Mouse (Mus musculus): ENCODE measurements around the gene Fam117a. TPM values are rescaled to one million over a fixed set of nuclear protein-coding genes. Genes with fewer than 3 reads are reported as not detected.

Gene Fam117a
- total RNA-seq, 2 experiments from 2014 or later, result 62.5 to 72.2 TPM

DNA sequence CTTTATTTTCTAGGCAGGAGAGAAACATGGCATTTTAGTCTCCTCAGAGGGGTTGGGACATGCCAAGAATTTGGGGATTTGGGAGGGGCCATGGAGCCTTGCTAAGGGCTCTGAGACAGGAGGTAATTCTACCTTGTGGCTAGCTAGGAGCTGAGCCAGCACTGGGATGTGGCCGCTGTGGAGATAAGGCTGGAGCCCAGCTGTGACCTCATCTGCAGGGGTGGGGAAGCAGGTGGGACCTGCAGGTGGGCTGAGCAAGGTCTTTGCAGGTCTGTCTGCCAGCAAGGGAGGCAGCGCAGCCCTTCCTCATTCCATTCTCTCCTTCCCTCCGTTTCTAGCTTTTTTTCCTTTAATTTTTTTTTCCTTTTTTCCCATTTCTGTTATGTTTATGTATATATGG lies 21.4 kb downstream of the Fam117a start:
- ATAC-seq (ENCODE audit: poor library complexity, severe bottlenecking), result no peak

DNA sequence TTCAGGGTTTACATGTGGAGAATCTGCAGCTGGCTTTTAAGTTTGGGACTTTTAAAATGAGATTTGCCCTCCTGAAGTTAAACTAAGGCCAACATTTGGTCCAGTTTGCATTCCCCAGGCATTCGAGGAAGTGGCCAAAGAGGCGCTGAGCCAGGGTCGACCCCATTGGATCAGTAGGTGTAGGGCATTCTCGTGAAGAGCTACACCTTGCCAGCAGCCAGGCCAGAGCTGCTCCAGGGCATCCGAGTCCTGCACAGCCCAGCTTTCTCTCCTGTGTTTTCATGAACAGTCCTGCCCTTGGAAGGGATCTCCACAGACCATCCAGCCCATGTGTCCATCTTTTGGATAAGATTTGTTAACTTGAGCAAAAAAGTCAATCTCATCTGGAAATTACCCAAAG lies 27.6 kb downstream of the Fam117a start:
- ATAC-seq (ENCODE audit: poor library complexity, severe bottlenecking), result no peak

DNA sequence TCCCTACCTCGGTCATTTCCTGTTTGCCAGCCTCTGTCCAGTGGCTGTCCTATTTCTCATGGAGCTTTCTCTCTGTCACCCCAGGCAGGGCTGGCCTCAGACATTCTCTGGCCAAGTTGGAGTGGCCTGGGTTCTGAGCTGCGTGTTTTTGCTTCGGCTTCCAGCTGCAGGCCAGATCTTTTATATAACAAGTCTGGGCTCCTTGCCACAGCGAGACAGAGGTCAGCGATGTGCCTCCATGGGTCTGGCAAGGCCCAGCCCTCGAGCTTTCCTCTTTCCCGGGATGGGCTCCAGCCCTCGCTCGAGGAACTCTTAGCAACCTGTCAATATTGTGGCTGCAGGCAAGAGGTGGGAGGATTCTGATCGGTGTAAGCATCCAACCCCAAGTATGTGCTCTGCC lies 28.8 kb downstream of the Fam117a start:
- ATAC-seq (ENCODE audit: poor library complexity, severe bottlenecking), result no peak

- ATAC-seq (ENCODE audit: poor library complexity, severe bottlenecking), result peak; percentile 14
Observed at GRCm38 (mm10) chr11:95366280-95366897, 29.6 kb downstream of the Fam117a start.

DNA sequence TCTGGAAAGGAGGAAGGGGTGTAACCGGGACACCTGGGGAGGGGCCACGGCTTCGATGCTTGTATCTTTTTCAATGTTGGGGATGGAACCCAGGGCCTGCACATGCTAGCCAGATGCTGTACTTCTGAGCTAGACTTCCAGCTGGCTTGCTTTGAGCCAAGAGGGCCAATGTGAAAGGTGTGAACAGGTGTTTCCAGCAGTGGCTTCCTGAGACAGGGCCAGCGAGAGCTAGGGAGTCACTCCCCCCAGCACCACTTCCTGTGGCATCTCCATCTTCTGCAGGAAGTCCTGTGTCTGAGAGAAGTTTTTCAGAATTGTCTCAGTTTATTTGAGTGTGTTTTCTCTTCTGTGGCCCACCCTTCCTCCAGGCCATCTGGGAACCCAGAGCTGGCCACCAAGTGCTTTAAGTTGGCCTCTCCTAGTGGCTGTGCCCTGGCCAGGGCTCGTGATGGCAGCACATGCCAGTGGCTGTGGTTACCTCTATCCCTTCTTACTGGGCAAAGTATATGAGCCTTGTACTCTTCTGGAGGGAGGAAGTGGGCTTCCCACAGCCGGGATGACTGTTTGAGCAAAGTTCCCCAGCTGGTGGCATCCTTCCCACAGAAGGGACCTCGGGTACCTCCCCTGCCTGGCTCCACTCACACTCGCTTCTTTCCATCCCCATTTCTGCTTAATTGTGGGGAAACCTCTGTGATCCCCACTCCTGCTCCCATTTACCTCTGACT lies 30.4 kb downstream of the Fam117a start:
- peak; percentile 63 for ATAC-seq (ENCODE audit: poor library complexity, severe bottlenecking)

- ATAC-seq (ENCODE audit: poor library complexity, severe bottlenecking), result no peak
Observed at GRCm38 (mm10) chr11:95368231-95368823, 31.5 kb downstream of the Fam117a start.

GRCm38 (mm10) chr11:95368871-95369270 lies 32.1 kb downstream of the Fam117a start:
- ATAC-seq (ENCODE audit: poor library complexity, severe bottlenecking), result no peak

DNA sequence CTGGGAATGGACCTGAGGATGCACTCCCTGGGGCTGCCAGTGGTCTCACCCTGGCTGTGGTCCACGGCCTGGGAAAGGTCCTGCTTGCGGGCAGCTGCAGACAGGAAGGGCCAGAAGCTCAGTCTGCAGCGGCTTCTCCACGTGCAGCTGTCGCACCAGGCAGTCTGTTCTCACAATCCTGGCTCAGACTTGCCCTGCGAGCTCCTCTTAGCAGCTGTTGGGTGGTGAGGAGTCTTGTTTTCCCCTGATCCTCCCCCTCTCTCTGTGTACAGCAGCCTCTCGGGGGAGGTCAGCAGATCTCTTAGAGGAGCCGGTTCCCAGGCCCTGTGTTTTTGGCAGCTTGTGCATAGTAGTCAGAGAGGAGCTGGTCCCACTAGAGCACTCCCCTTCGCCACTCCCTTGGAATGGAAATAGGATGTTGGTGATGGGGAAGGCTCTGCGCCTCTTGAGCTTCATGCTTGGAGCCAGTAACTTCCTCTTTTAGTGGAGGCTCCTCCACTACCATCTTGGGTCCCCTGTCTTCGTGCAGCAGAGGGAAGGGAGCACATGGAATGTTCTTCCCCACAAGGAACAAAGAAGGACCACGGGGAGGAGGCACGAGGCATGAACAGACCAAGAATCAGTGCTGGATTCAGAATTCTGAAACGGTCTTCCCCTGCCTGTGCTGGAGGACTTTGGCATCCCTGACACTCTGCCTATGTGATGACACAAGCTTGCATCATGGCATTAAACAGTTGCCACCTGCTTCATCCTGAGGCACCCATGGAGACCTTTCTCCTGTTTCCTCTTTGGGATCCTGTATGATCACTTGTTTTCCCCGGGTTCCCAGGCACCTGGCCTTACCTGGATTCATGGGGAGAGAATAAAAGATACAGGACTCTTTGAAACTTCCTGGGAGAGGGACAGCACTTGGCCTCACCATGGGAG lies 33.4 kb downstream of the Fam117a start:
- ATAC-seq (ENCODE audit: poor library complexity, severe bottlenecking), result peak; percentile 64

DNA sequence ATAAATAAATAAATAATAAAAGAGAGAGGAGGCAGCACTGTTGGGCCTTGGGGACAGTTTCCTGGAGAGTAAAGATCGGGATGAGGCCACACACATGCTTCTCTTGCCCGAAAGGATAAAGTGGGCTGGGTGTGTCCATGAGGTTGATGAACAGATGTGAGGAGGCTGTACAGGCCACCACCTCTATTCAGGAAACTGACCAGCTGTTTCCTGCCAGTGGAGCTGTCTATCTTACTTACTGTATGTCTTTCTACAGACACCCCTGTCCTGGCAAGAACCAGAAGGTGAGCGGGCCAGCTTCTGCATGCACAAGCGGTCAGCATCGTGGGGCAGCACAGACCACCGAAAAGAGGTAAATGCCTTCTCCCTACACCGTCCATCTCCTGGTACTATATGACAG lies 34.4 kb downstream of the Fam117a start:
- no peak for ATAC-seq (ENCODE audit: poor library complexity, severe bottlenecking)

DNA sequence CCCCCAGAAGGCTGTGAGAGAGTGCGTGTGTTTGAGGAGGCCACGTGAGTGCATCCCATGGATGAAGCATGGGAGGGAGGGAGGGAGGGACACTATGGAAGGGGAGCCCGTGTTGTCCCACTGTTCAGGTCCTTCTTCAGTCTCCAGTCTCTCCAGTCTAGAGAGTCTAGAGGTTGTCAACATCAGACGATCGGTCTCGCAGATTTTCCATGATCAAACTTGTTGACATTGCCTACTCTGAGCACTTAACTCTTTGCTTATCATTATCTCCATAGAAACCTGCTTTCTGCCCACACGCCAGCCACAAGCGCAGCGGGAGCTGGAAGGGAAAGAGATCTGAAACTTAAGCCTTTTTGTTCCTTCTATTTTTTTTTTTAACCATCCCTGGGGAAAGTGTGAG lies 42.1 kb downstream of the Fam117a start:
- no peak for ATAC-seq (ENCODE audit: poor library complexity, severe bottlenecking)

DNA sequence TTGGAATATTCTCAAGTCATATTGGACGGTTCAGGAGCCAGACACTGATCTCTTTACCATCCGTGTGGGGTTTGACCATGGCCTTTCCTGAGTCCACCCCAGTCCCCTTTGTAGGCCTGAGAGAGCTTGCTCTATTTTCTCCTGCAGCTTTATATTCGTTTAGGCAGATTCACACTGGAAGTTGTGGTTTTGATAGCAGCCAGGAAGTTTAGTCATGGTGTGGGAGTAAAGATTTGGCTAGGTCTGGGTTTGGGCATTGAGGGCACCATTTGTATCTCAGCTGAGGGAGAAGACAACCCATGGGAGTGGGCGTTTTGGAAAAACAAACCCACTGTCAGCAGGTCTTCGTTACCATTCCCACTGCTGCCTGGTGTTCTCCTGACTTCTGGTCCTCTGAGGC lies 42.7 kb downstream of the Fam117a start:
- no peak for ATAC-seq (ENCODE audit: poor library complexity, severe bottlenecking)

DNA sequence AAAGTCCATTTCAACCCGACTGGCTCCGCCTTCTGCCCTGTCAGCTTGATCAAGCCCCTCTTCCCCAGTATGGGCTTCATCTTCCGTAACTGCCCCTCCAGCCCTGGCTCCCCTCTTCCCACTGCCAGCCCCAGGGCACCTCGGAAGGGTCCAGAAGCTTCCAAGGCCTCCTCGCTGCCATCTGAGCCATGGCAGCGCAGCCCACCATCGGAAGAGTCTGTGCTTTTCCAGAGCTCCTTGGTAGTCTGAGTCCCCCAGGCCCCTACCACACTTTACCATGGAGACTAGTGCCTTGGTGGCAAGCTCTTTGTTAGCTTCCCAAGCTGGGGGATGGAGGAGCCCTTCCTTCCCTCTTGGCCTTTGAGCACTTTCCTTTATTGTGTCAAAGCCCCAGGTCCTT lies 43.9 kb downstream of the Fam117a start:
- ATAC-seq (ENCODE audit: poor library complexity, severe bottlenecking), result no peak

DNA sequence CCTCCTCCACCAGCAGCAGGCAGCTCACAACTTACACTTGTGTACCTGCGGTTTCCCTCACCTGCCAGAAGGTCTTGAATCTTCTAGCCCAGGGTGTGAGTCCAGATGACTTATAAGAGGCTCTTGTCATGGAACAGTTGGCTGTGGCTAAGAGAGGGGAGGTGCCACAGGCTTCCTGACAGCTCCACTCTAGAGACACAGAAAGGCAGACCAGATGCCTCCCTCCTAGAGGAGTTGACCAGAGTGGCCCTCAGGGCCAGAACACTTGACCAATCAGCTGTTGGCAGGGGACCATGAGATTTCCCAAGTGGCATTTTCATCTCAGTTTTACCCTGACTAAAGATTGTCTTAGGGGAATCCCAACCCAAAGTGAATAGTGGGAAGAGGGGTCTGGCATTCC lies 44.3 kb downstream of the Fam117a start:
- ATAC-seq (ENCODE audit: poor library complexity, severe bottlenecking), result no peak

DNA sequence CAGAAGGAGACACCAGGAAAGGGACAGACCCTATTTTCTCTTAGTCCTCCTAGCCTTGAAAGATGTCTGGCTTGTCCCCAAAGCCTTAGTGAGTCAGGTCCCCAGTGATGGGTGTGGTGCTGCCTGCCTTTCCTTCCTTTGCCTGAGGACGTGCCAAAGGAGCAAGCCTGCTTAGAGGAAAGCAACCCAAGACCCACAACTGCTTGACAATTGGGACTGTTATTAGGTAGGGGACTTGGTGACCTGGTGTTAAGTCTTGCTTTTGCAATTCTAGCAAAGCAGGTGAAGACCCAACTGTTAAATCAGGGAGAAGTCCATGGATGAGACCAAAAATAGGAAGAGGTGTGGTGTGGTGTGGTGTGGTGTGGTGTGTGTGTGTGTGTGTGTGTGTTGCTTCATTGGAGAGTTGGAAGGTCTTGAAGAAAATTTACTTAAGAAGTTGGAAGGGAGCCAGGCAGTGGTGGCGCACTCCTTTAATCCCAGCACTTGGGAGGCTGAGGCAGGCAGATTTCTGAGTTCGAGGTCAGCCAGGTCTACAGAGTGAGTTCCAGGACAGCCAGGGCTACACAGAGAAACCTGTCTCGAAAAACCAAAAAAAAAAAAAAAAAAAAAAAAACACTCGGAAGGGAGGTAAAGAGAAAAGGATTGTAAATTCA lies 46.6 kb downstream of the Fam117a start:
- ATAC-seq (ENCODE audit: poor library complexity, severe bottlenecking), result no peak

DNA sequence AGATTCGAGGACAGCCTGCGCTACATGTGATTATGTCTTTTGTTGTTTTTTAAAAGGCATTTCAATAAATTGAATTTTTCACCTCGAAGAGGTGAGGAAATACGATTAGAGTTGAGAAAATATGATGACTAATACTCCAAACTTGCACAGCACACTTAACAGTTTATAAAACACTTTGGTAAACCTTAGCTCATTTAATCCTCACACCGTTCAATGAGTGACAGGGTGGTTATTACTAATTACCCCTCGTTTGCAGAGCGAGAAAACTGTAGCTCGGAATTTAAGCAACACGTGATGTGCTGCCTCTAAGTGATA lies 47.1 kb downstream of the Fam117a start:
- no peak for ATAC-seq (ENCODE audit: poor library complexity, severe bottlenecking)

GRCm38 (mm10) chr11:95384319-95384972 lies 47.6 kb downstream of the Fam117a start, which contains the start of gene Slc35b1:
Gene Slc35b1 (plus strand): TSS chr11:95384692.
- ATAC-seq (ENCODE audit: poor library complexity, severe bottlenecking), result peak; percentile 96

- no peak for ATAC-seq (ENCODE audit: poor library complexity, severe bottlenecking)
Observed at GRCm38 (mm10) chr11:95384973-95385320, 48.1 kb downstream of the Fam117a start.

GRCm38 (mm10) chr11:95387354-95387753 lies 50.5 kb downstream of the Fam117a start:
- ATAC-seq (ENCODE audit: poor library complexity, severe bottlenecking), result no peak

DNA sequence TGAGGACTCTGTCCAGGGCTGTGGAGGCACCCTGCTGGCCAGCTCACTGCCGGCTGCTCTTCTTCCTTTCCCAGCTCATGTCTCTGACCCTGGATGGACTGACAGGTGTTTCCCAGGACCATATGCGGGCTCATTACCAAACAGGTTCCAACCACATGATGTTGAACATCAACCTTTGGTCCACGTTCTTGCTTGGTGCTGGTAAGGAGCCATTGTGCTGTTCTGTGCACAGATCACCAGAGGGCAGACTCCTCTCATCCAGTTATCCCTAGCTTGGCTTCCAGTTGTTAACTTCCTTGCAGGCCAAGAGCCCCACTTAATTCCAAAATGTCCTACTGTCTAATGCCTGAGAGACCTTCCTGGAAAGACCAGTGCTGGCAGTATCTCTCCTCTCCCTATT lies 52.2 kb downstream of the Fam117a start:
- no peak for ATAC-seq (ENCODE audit: poor library complexity, severe bottlenecking)

DNA sequence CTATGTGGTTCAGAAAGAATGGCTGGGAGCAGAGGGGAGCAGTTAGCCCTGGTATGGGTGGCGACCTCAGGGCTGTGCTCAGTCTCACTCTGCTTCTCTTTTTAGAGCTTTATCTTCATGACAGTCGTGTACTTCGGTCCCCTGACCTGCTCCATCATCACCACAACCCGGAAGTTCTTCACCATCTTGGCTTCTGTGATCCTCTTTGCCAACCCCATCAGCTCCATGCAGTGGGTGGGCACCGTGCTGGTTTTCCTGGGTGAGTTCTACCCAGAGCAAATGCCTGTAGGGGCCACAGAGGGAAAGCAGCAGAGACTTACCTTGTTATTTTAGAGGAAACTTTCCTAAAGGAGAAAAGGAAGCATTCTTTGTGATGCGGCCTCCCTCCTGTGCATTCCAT lies 53.6 kb downstream of the Fam117a start:
- ATAC-seq (ENCODE audit: poor library complexity, severe bottlenecking), result no peak

Measured in megakaryocyte, adult 5-6 weeks (primary cell).